Mouse (Mus musculus): ENCODE results near the gene Fig4. TPM values are rescaled to one million over a fixed set of nuclear protein-coding genes. Genes with fewer than 3 reads are reported as not detected.

The Fig4 gene
- total and polyA plus RNA-seq, 3 experiments, result 21.4 to 27.4 TPM; not detected in 1

- TF ChIP-seq SIN3A (IDR thresholded peaks at IDR 0.05; ENCODE audit: low read length) (peak; percentile 71), CHD1 (IDR thresholded peaks at IDR 0.05; ENCODE audit: low read depth, low read length) (no peak), TCF12 (IDR thresholded peaks at IDR 0.05; ENCODE audit: low read depth, low read length) (peak; percentile 92), TAL1 (IDR thresholded peaks at IDR 0.05; ENCODE audit: low read length) (peak; percentile 90), USF2 (IDR thresholded peaks at IDR 0.05; ENCODE audit: borderline replicate concordance in 1 of 2, insufficient read depth in 1 of 2, low read depth in 1 of 2, low read length in 2 of 2) (no peak), ZKSCAN1 (IDR thresholded peaks at IDR 0.05; ENCODE audit: low read depth, low read length) (no peak), ZMIZ1 (IDR thresholded peaks at IDR 0.05; ENCODE audit: low read depth, low read length) (no peak), USF1 (IDR thresholded peaks at IDR 0.05; ENCODE audit: low read depth, low read length) (no peak), GATA1 (IDR thresholded peaks at IDR 0.05; ENCODE audit: low read depth, low read length) (peak; percentile 81), RCOR1 (IDR thresholded peaks at IDR 0.05; ENCODE audit: low read depth, low read length) (peak; percentile 75), MYB (IDR thresholded peaks at IDR 0.05; ENCODE audit: low read depth, low read length) (no peak)
Observed at GRCm38 (mm10) chr10:41221204-41221603, 81.9 kb downstream of the Fig4 start (continued).

- no peaks in the 10 kb centered on the region for H3K79me2 ChIP-seq (ENCODE audit: control insufficient read depth, insufficient read depth, low read length, poor library complexity)
- H3K4me1 ChIP-seq (ENCODE audit: control insufficient read depth in 1 of 2, insufficient read depth in 2 of 2, low read length in 2 of 2), result peaks cover 17 to 33% of the 10 kb centered on the region in 2 experiments
- H3K36me3 ChIP-seq (ENCODE audit: control insufficient read depth in 1 of 2, insufficient read depth in 2 of 2, low read length in 2 of 2), result peaks cover 0 to 34% of the 10 kb centered on the region in 2 experiments; a peak in 2 of 4 replicates
- DNase-seq (ENCODE audit: low read depth, low spot score), result no peak
- H3K4me3 ChIP-seq (ENCODE audit: control insufficient read depth in 1 of 2, insufficient read depth in 1 of 2, low read depth in 2 of 2, low read length in 2 of 2), result no peak overlapping the region
- no peak overlapping the region for H3K27ac ChIP-seq (ENCODE audit: control insufficient read depth, low read depth, low read length)
- TF ChIP-seq MYB (IDR thresholded peaks at IDR 0.05; ENCODE audit: low read depth, low read length) (no peak), JUND (IDR thresholded peaks at IDR 0.05; ENCODE audit: low read depth, low read length) (no peak), TCF12 (IDR thresholded peaks at IDR 0.05; ENCODE audit: low read depth, low read length) (no peak), TAL1 (IDR thresholded peaks at IDR 0.05; ENCODE audit: low read length) (no peak), MAFK (IDR thresholded peaks at IDR 0.05; ENCODE audit: borderline replicate concordance, low read depth, low read length) (no peak), ZMIZ1 (IDR thresholded peaks at IDR 0.05; ENCODE audit: low read depth, low read length) (no peak), ZNF384 (IDR thresholded peaks at IDR 0.05; ENCODE audit: low read depth, low read length) (no peak), BHLHE40 (IDR thresholded peaks at IDR 0.05; ENCODE audit: borderline replicate concordance, low read depth, low read length) (no peak), GATA1 (IDR thresholded peaks at IDR 0.05; ENCODE audit: low read depth, low read length) (no peak)
- no peaks in the 10 kb centered on the region for H3K27me3 ChIP-seq (ENCODE audit: control insufficient read depth in 1 of 2, insufficient read depth in 2 of 2, low read length in 2 of 2)
- no peak overlapping the region for H3K9ac ChIP-seq (ENCODE audit: control insufficient read depth, low read depth, low read length, poor library complexity, severe bottlenecking)
- no peaks in the 10 kb centered on the region for H3K9me3 ChIP-seq (replicated peaks; ENCODE audit: insufficient read depth, low read length)
Observed at GRCm38 (mm10) chr10:41218897-41219296, 84.2 kb downstream of the Fig4 start.

GRCm38 (mm10) chr10:41214083-41214482, 89.0 kb downstream of the Fig4 start:
- TF ChIP-seq KAT2A (conservative IDR thresholded peaks at IDR 0.05; ENCODE audit: low read depth, low read length), result no peak
- TF ChIP-seq TCF12 (IDR thresholded peaks at IDR 0.05; ENCODE audit: low read depth, low read length), result 0 out of 2 replicates have a peak, but pooled peaks have one; percentile 16
- peak in 1 of 2 experiments; percentile 56; a peak in 2 of 4 replicates for TF ChIP-seq EP300 (IDR thresholded peaks at IDR 0.05; ENCODE audit: low read depth in 1 of 2, low read length in 2 of 2)
- no peak for TF ChIP-seq ZNF384 (IDR thresholded peaks at IDR 0.05; ENCODE audit: low read depth, low read length)
- no peak for TF ChIP-seq RAD21 (IDR thresholded peaks at IDR 0.05; ENCODE audit: low read depth, low read length)
- Histone ChIP-seq H3K9ac (ENCODE audit: control insufficient read depth, low read depth, low read length, poor library complexity, severe bottlenecking) (no peak overlapping the region), H3K27ac (ENCODE audit: control insufficient read depth, low read depth, low read length) (no peak overlapping the region; the same call in 1 of the 2 replicates), H3K36me3 (ENCODE audit: control insufficient read depth in 1 of 2, insufficient read depth in 2 of 2, low read length in 2 of 2) (peaks cover 0 to 27% of the 10 kb centered on the region in 2 experiments; a peak in 2 of 4 replicates), H3K79me2 (ENCODE audit: control insufficient read depth, insufficient read depth, low read length, poor library complexity) (no peaks in the 10 kb centered on the region), H3K4me1 (ENCODE audit: control insufficient read depth in 1 of 2, insufficient read depth in 2 of 2, low read length in 2 of 2) (peaks cover 14 to 20% of the 10 kb centered on the region in 2 experiments), H3K4me3 (ENCODE audit: control insufficient read depth in 1 of 2, insufficient read depth in 1 of 2, low read depth in 2 of 2, low read length in 2 of 2) (no peak overlapping the region), H3K9me3 (replicated peaks; ENCODE audit: insufficient read depth, low read length) (no peaks in the 10 kb centered on the region), H3K27me3 (ENCODE audit: control insufficient read depth in 1 of 2, insufficient read depth in 2 of 2, low read length in 2 of 2) (no peaks in the 10 kb centered on the region)
- DNase-seq (ENCODE audit: low read depth, low spot score), result peak; percentile 48
